Mouse (Mus musculus): Measurements from ENCODE around the gene Nol10.

GRCm38 (mm10) chr12:17426735-17427134 is 78.5 kb downstream of the Nol10 start:
- TF ChIP-seq POLR2A (IDR thresholded peaks at IDR 0.05; ENCODE audit: borderline replicate concordance, low read depth, low read length) (no peak), CTCF (IDR thresholded peaks at IDR 0.05; ENCODE audit: low read depth, low read length) (no peak)

Data from bone marrow macrophage, adult 2 months (primary cell).